Mouse (Mus musculus): ENCODE results near the gene Ttc30b.

GRCm38 (mm10) chr2:75964512-75964911 is 26.1 kb upstream of the Ttc30b start:
- no peak for TF ChIP-seq GATA1 (IDR thresholded peaks at IDR 0.05; ENCODE audit: borderline replicate concordance, low read length)
- TF ChIP-seq CTCF (IDR thresholded peaks at IDR 0.05; ENCODE audit: low read depth, low read length), result no peak
- TF ChIP-seq POLR2AphosphoS5 (IDR thresholded peaks at IDR 0.05; ENCODE audit: insufficient replicate concordance, low read depth, low read length), result no peak
